Mouse (Mus musculus) urinary bladder, adult 2 months (tissue): Measurements from ENCODE around the gene Caln1. TPM values are rescaled to one million over a fixed set of nuclear protein-coding genes. Genes with fewer than 3 reads are reported as not detected.

Experiments
- polyA plus RNA-seq: library from polyadenylated mRNA; depleted of rRNA; stranded (reverse); fragments of >200 nt; gene quantifications from 2 replicates; pipeline ENCODE4 v1.2.3, GENCODE M21; 2012; rRNA removed

The Caln1 gene
- polyA plus RNA-seq, 1 experiment = 0.06 TPM

Other genes starting within 250 kb of the Caln1 start
- gene Kctd7, start 224.6 kb upstream of the Caln1 start, polyA plus RNA-seq = 4.2 and 4.5 TPM in 2 replicates
- gene Rabgef1, start 197.7 kb upstream of the Caln1 start, polyA plus RNA-seq = 64.4 and 70.6 TPM in 2 replicates
- gene Tmem248, start 152.4 kb upstream of the Caln1 start, polyA plus RNA-seq = 33.8 and 35.0 TPM in 2 replicates
- gene Sbds, start 113.9 kb upstream of the Caln1 start, polyA plus RNA-seq = 106 and 107 TPM in 2 replicates
- 15.0 and 15.2 TPM in 2 replicates for gene Tyw1, start 113.8 kb upstream of the Caln1 start, polyA plus RNA-seq
- gene A330070K13Rik, start 15.2 kb downstream of the Caln1 start, polyA plus RNA-seq = not detected in 2 replicates